27 mouse cellular contexts compared by ENCODE assay signal in the genomic region with DNA sequence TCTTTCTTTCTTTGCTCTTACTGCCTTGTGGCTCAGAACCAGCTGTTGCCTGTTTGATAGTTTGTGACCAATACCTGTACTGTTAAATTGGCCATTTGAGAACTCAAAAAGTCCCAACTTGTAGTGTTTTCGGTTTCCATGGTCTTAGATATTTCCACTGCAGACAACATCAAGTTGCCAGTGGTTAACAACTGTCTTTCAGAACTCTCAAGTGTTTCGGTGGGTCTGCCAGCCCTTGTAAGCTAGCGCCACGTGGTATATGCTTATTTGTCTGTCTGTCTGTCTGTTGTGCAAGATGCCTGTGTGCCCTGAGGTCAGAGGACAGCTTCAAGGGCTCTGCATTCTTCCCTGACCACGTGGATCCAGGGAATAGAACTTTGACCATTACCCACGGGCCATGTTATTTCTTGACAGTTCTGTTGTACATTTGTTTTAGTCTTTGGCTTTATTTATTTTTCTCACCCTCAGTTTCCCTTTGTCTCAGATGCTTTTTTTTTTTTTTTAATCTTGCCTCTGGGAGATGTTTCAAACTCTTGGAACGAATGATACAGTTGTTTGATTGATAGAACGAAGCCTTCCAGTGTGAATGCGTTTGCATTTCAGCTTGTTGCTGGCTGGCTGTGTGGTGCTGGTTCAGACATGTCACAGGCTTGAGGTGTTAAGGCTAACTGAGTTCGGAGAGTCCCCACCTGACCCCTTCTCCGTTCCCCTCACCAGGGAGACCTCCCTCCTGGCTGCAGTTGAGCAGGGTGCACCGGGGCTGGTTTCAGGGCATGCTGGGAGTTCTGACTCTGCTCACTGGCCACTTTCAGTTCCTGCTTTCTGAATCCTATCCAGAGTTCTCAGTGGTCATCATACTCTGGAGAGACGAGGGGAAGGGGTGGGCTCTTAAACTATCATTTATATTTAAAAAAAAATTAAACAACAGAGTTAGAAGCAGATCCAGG. TPM values are rescaled to one million over a fixed set of nuclear protein-coding genes. Genes with fewer than 3 reads are reported as not detected.
DNase-seq lines count a peak whose midpoint lies in the region; ATAC-seq and TF ChIP-seq lines count a peak whose summit lies in the region.
"Had no signal": no experiment of that assay in that cellular context is flagged by ENCODE, and none has a peak within 500 bp of the region (broad histone marks: within the 10 kb centered on the region; RNA-seq: fewer than 3 reads in every experiment).

No protein-coding gene starts in this region.

- no peaks in the 10 kb centered on the region for H3K36me3 ChIP-seq in intestine, postnatal 0 days (ENCODE audit: control insufficient read depth, insufficient read depth)
- H3K36me3 ChIP-seq in intestine, embryonic 15.5 days: no peaks in the 10 kb centered on the region
- peaks cover 15% of the 10 kb centered on the region for H3K36me3 ChIP-seq in thymus, adult 2 months (ENCODE audit: control insufficient read depth, insufficient read depth, low read length)
- no peaks in the 10 kb centered on the region for H3K36me3 ChIP-seq in forebrain, embryonic 12.5 days (replicated peaks)
- H3K36me3 ChIP-seq: heart, embryonic 12.5 days; limb, embryonic 10.5 days; limb, embryonic 15.5 days had no signal

- no peak for TF ChIP-seq POLR2A in thymus, adult 2 months (IDR thresholded peaks at IDR 0.05; ENCODE audit: control insufficient read depth, extremely low read depth, insufficient read depth, low read length, poor library complexity)

- no peak overlapping the region for H3K27ac ChIP-seq in intestine, postnatal 0 days (ENCODE audit: low read depth, low read length)
- no peak overlapping the region for H3K27ac ChIP-seq in intestine, embryonic 15.5 days
- no peak overlapping the region for H3K27ac ChIP-seq in thymus, adult 2 months (ENCODE audit: control insufficient read depth, insufficient read depth, low read length)
- H3K27ac ChIP-seq in forebrain, embryonic 12.5 days: no peak overlapping the region
- H3K27ac ChIP-seq: hindbrain, embryonic 14.5 days; limb, embryonic 10.5 days; limb, embryonic 15.5 days had no signal

- DNase-seq in A20 (ENCODE audit: low read depth, low spot score): peak; percentile 86
- peak; percentile 65 for DNase-seq in induced T-regulatory cell, adult 2 months (ENCODE audit: low read depth)
- DNase-seq in natural killer cell, adult 2 months (ENCODE audit: low spot score in 2 of 2): peak; percentile 28 to 60
- no peak for DNase-seq in thymus, adult 2 months
- no peak for DNase-seq in gastrocnemius, postnatal 36 days
- DNase-seq: adrenal gland, postnatal 25 days; cerebellum, adult 11-12 months; cerebellum, adult 9-11 months; forebrain, postnatal 0 days; gastrocnemius, postnatal 14 days; heart, adult 18-20 months; kidney, postnatal 14 days; layer of hippocampus, adult 9-11 months; lung, adult 2 months; lung, postnatal 10 days; retina, postnatal 1 day; right cerebral cortex, postnatal 14 days; thymus, postnatal 25 days had no signal

- 0 out of 2 replicates have a peak, but pooled peaks have one; percentile 28 for ATAC-seq in intestine, postnatal 0 days
- ATAC-seq in intestine, embryonic 15.5 days: no peak
- ATAC-seq in forebrain, embryonic 12.5 days (ENCODE audit: low FRiP score): no peak
- ATAC-seq: forebrain, postnatal 0 days had no signal

- intact Hi-C loops in gastrocnemius, postnatal 36 days (cut with DNase I): no loop called here

- no peak overlapping the region for H3K9ac ChIP-seq in intestine, postnatal 0 days (ENCODE audit: low read depth, low read length)
- H3K9ac ChIP-seq in intestine, embryonic 15.5 days: no peak overlapping the region
- H3K9ac ChIP-seq in forebrain, embryonic 12.5 days: no peak overlapping the region
- H3K9ac ChIP-seq: forebrain, postnatal 0 days; heart, embryonic 12.5 days; hindbrain, embryonic 14.5 days; limb, embryonic 15.5 days had no signal

- H3K4me2 ChIP-seq in intestine, postnatal 0 days (replicated peaks; ENCODE audit: low read depth): no peak overlapping the region
- no peak overlapping the region for H3K4me2 ChIP-seq in intestine, embryonic 15.5 days (replicated peaks)
- no peak overlapping the region for H3K4me2 ChIP-seq in forebrain, embryonic 12.5 days
- H3K4me2 ChIP-seq: heart, embryonic 12.5 days; hindbrain, embryonic 14.5 days; limb, embryonic 15.5 days; midbrain, embryonic 11.5 days had no signal

- TF ChIP-seq CTCF in intestine, postnatal 0 days (IDR thresholded peaks at IDR 0.05; ENCODE audit: low read depth): no peak
- no peak for TF ChIP-seq CTCF in thymus, adult 2 months (IDR thresholded peaks at IDR 0.05; ENCODE audit: borderline replicate concordance, control insufficient read depth, extremely low read depth, insufficient read depth, low read length, poor library complexity)

- no peaks in the 10 kb centered on the region for H3K4me1 ChIP-seq in intestine, postnatal 0 days (replicated peaks; ENCODE audit: control insufficient read depth, insufficient read depth, low read length)
- no peaks in the 10 kb centered on the region for H3K4me1 ChIP-seq in intestine, embryonic 15.5 days (replicated peaks)
- H3K4me1 ChIP-seq in thymus, adult 2 months (replicated peaks; ENCODE audit: control insufficient read depth, insufficient read depth, low read length): no peaks in the 10 kb centered on the region
- H3K4me1 ChIP-seq in forebrain, embryonic 12.5 days: no peaks in the 10 kb centered on the region
- H3K4me1 ChIP-seq: heart, embryonic 12.5 days; limb, embryonic 10.5 days; limb, embryonic 15.5 days had no signal

- no peaks in the 10 kb centered on the region for H3K9me3 ChIP-seq in intestine, postnatal 0 days (ENCODE audit: control insufficient read depth)
- H3K9me3 ChIP-seq in intestine, embryonic 15.5 days: no peaks in the 10 kb centered on the region
- no peaks in the 10 kb centered on the region; the same call in 1 of the 2 replicates for H3K9me3 ChIP-seq in forebrain, embryonic 12.5 days
- H3K9me3 ChIP-seq: limb, embryonic 10.5 days; limb, embryonic 15.5 days had no signal

- WGBS in intestine, postnatal 0 days: 63% methylated on average over 13 of the region's 13 CpGs
- WGBS in intestine, embryonic 15.5 days: 69% methylated on average over 13 of the region's 13 CpGs
- WGBS in thymus, adult 2 months: 78% methylated on average over 13 of the region's 13 CpGs
- 69% methylated on average over 13 of the region's 13 CpGs for WGBS in forebrain, embryonic 12.5 days

- no peak overlapping the region for H3K4me3 ChIP-seq in intestine, postnatal 0 days (ENCODE audit: low read depth, low read length)
- H3K4me3 ChIP-seq in intestine, embryonic 15.5 days (replicated peaks): no peak overlapping the region
- no peak overlapping the region for H3K4me3 ChIP-seq in thymus, adult 2 months (ENCODE audit: control insufficient read depth, insufficient read depth, low read length)
- H3K4me3 ChIP-seq in forebrain, embryonic 12.5 days (replicated peaks): no peak overlapping the region
- H3K4me3 ChIP-seq: erythroblast, embryonic 14.5 days; heart, embryonic 12.5 days; limb, embryonic 10.5 days; limb, embryonic 15.5 days had no signal

- no peaks in the 10 kb centered on the region for H3K27me3 ChIP-seq in intestine, postnatal 0 days (replicated peaks; ENCODE audit: control insufficient read depth, insufficient read depth, low read length)
- peaks cover under 1% of the 10 kb centered on the region for H3K27me3 ChIP-seq in intestine, embryonic 15.5 days (replicated peaks)
- no peaks in the 10 kb centered on the region for H3K27me3 ChIP-seq in thymus, adult 2 months (ENCODE audit: control insufficient read depth, insufficient read depth, low read length)
- H3K27me3 ChIP-seq in forebrain, embryonic 12.5 days: peaks cover 24% of the 10 kb centered on the region

RNA-seq across cellular contexts. Expression of gene Tap1, which starts 7.2 kb away (rescaled TPM):
- 14.1 and 15.0 TPM in 2 replicates for polyA plus RNA-seq in intestine, postnatal 0 days (2015; fragmentation: Nextera tagmentation; extraction: Ambion mirVana)
- 6.2 and 6.9 TPM in 2 replicates for polyA plus RNA-seq in intestine, embryonic 15.5 days (2015; fragmentation: Nextera tagmentation; extraction: Ambion mirVana)
- polyA plus RNA-seq in thymus, adult 2 months (2012; rRNA removed): 197 and 202 TPM in 2 replicates
- polyA plus RNA-seq in forebrain, embryonic 12.5 days (2016; fragmentation: Nextera tagmentation; extraction: Ambion mirVana): 1.3 and 2.2 TPM in 2 replicates
- total RNA-seq in gastrocnemius, postnatal 36 days (2021): 1 to 10 TPM; 1.6 to 1.8 TPM

RNA-seq across cellular contexts. Expression of gene Psmb9, which starts 7.4 kb away (rescaled TPM):
- polyA plus RNA-seq in intestine, postnatal 0 days (2015; fragmentation: Nextera tagmentation; extraction: Ambion mirVana): 36.8 and 37.7 TPM in 2 replicates
- 9.3 and 9.4 TPM in 2 replicates for polyA plus RNA-seq in intestine, embryonic 15.5 days (2015; fragmentation: Nextera tagmentation; extraction: Ambion mirVana)
- 288 and 334 TPM in 2 replicates for polyA plus RNA-seq in thymus, adult 2 months (2012; rRNA removed)
- 0.78 and 1.1 TPM in 2 replicates for polyA plus RNA-seq in forebrain, embryonic 12.5 days (2016; fragmentation: Nextera tagmentation; extraction: Ambion mirVana)
- total RNA-seq in gastrocnemius, postnatal 36 days (2021): 1 to 10 TPM; 1.0 to 1.9 TPM

RNA-seq across cellular contexts. Expression of gene Psmb8, which starts 17.3 kb away (rescaled TPM):
- polyA plus RNA-seq in intestine, postnatal 0 days (2015; fragmentation: Nextera tagmentation; extraction: Ambion mirVana): 82.4 and 86.4 TPM in 2 replicates
- 15.5 and 16.9 TPM in 2 replicates for polyA plus RNA-seq in intestine, embryonic 15.5 days (2015; fragmentation: Nextera tagmentation; extraction: Ambion mirVana)
- 656 and 705 TPM in 2 replicates for polyA plus RNA-seq in thymus, adult 2 months (2012; rRNA removed)
- 0.53 and 1.7 TPM in 2 replicates for polyA plus RNA-seq in forebrain, embryonic 12.5 days (2016; fragmentation: Nextera tagmentation; extraction: Ambion mirVana)
- 1 to 10 TPM; 3.1 to 3.5 TPM for total RNA-seq in gastrocnemius, postnatal 36 days (2021)

RNA-seq across cellular contexts. Expression of gene Tap2, which starts 23.1 kb away (rescaled TPM):
- 11.2 and 13.0 TPM in 2 replicates for polyA plus RNA-seq in intestine, postnatal 0 days (2015; fragmentation: Nextera tagmentation; extraction: Ambion mirVana)
- 5.3 and 5.6 TPM in 2 replicates for polyA plus RNA-seq in intestine, embryonic 15.5 days (2015; fragmentation: Nextera tagmentation; extraction: Ambion mirVana)
- polyA plus RNA-seq in thymus, adult 2 months (2012; rRNA removed): 231 and 232 TPM in 2 replicates
- 0.47 and 1.1 TPM in 2 replicates for polyA plus RNA-seq in forebrain, embryonic 12.5 days (2016; fragmentation: Nextera tagmentation; extraction: Ambion mirVana)
- 1 to 10 TPM; 4.9 to 6.1 TPM for total RNA-seq in gastrocnemius, postnatal 36 days (2021)

RNA-seq across cellular contexts. Expression of gene H2-DMb1, which starts 27.3 kb away (rescaled TPM):
- polyA plus RNA-seq in intestine, postnatal 0 days (2015; fragmentation: Nextera tagmentation; extraction: Ambion mirVana): 5.1 and 6.4 TPM in 2 replicates
- 3.2 TPM in 2 replicates for polyA plus RNA-seq in intestine, embryonic 15.5 days (2015; fragmentation: Nextera tagmentation; extraction: Ambion mirVana)
- polyA plus RNA-seq in thymus, adult 2 months (2012; rRNA removed): 130 and 197 TPM in 2 replicates
- 0.38 and 0.69 TPM in 2 replicates for polyA plus RNA-seq in forebrain, embryonic 12.5 days (2016; fragmentation: Nextera tagmentation; extraction: Ambion mirVana)
- 1 to 10 TPM in 1 of 2 experiments, under 1 TPM in 1; 0.71 to 1.2 TPM for total RNA-seq in gastrocnemius, postnatal 36 days (2021)
- polyA plus RNA-seq: erythroblast, embryonic 14.5 days had no signal

Comparison
In these comparisons a context has a peak if more than half of its experiments do, and no peak if none do; other contexts are left out.
1. DNase-seq: peak in A20 (single experiment), induced T-regulatory cell, adult 2 months (single experiment) and natural killer cell, adult 2 months (2 of 2); none in thymus, adult 2 months (single experiment) and gastrocnemius, postnatal 36 days (0 of 2).
2. RNA of gene Tap1, which starts 7.2 kb away (polyA plus RNA-seq): 197 to 202 TPM in thymus, adult 2 months; 14.1 to 15.0 TPM in intestine, postnatal 0 days, 6.2 to 6.9 TPM in intestine, embryonic 15.5 days and 1.3 to 2.2 TPM in forebrain, embryonic 12.5 days; every median in the first group is over 10 times any median in the second.